ENCODE assay signal across 8 mouse cellular contexts in genomic region chr6:5298092-5298554, GRCm38 (mm10). TPM values are rescaled to one million over a fixed set of nuclear protein-coding genes. Genes with fewer than 3 reads are reported as not detected.
DNase-seq lines count a peak whose midpoint lies in the region; ATAC-seq and TF ChIP-seq lines count a peak whose summit lies in the region.

Gene Pon2, minus strand, starts transcription at chr6:5298455.

- peak; percentile 81 to 83 for ATAC-seq in hematopoietic stem cell, adult 5-6 weeks (replicated peaks in 1 of 2; ENCODE audit: insufficient read depth in 1 of 2, low FRiP score in 2 of 2, low TSS enrichment in 1 of 2, low read depth in 1 of 2, poor library complexity in 2 of 2, severe bottlenecking in 2 of 2)

- no peaks in the 10 kb centered on the region for H3K9me3 ChIP-seq in ES-E14 (ENCODE audit: control insufficient read depth, insufficient read depth, low read depth, low read length)

- DNase-seq in ES-E14 (ENCODE audit: low read depth, low spot score), result peak; percentile 33
- DNase-seq in c-Kit-positive CD71-positive TER-119-negative erythroid progenitor cells, embryonic 14.5 days (ENCODE audit: low read depth), result peak; percentile 63
- peak; percentile 68 for DNase-seq in forelimb bud, embryonic 11.5 days (ENCODE audit: low read depth, low spot score)
- DNase-seq in layer of hippocampus, adult 9-11 months, result peak; percentile 56
- DNase-seq in lung, postnatal 14 days, result peak; percentile 85
- peak; percentile 87 for DNase-seq in ovary, postnatal 36 days (ENCODE audit: low spot score)
- DNase-seq in urinary bladder, adult 18-20 months (ENCODE audit: low spot score in 2 of 2), result peak; percentile 75 to 81

- peak within 1 kb of the TSS; percentile 91 for H3K9ac ChIP-seq in ES-E14 (ENCODE audit: insufficient read depth, low read depth, low read length, poor library complexity, severe bottlenecking)

- in situ Hi-C loops in ES-E14 (cut with MboI; ENCODE audit: low sequenced_read_pairs in 2 of 2, unreplicated experiment in 2 of 2), result no loop called here

- H3K4me1 ChIP-seq in ES-E14 (ENCODE audit: control insufficient read depth in 2 of 2, insufficient read depth in 2 of 2, low read length in 2 of 2, poor library complexity in 1 of 2), result peaks cover 0 to 5% of the 10 kb centered on the region in 2 experiments; a peak in 1 of 4 replicates

- H3K27ac ChIP-seq in ES-E14 (ENCODE audit: insufficient read depth, low read depth, low read length, poor library complexity, severe bottlenecking), result no peak within 1 kb of the TSS

- H3K4me3 ChIP-seq in ES-E14 (ENCODE audit: insufficient read depth in 1 of 2, low read depth in 1 of 2, low read length in 2 of 2, poor library complexity in 1 of 2, severe bottlenecking in 1 of 2), result peak within 1 kb of the TSS; percentile 64 to 82

- H3K36me3 ChIP-seq in ES-E14 (ENCODE audit: control insufficient read depth, insufficient read depth, low read length, poor library complexity, severe bottlenecking), result no peaks in the 10 kb centered on the region

TF ChIP-seq in ES-E14, 5 proteins besides CTCF, POLR2A, EP300 and RAD21:
- TF ChIP-seq MAFK (IDR thresholded peaks at IDR 0.05; ENCODE audit: insufficient read depth, low read depth, low read length) (no peak), ZNF384 (IDR thresholded peaks at IDR 0.05; ENCODE audit: low read depth, low read length) (no peak), HCFC1 (IDR thresholded peaks at IDR 0.05; ENCODE audit: borderline replicate concordance, insufficient read depth, low read length) (0 out of 2 replicates have a peak, but pooled peaks have one; percentile 20), CHD2 (IDR thresholded peaks at IDR 0.05; ENCODE audit: low read depth, low read length) (no peak), ZC3H11A (IDR thresholded peaks at IDR 0.05; ENCODE audit: borderline replicate concordance, low read depth, low read length) (no peak)

RNA-seq across cellular contexts. Expression of gene Pon2, which starts in this region (rescaled TPM):
- total RNA-seq in ES-E14 (2012; rRNA removed), result 11.1 and 12.7 TPM in 2 replicates
- 24.6 and 36.2 TPM in 2 replicates for total RNA-seq in hematopoietic stem cell, adult 5-6 weeks (2017)

Comparison
In these comparisons a context has a peak if more than half of its experiments do, and no peak if none do; other contexts are left out.
1. DNase-seq: peak in every context shown above with its lines; median percentile 87 in ovary, postnatal 36 days; 85 in lung, postnatal 14 days; 78 in urinary bladder, adult 18-20 months; 68 in forelimb bud, embryonic 11.5 days; 63 in c-Kit-positive CD71-positive TER-119-negative erythroid progenitor cells, embryonic 14.5 days; 56 in layer of hippocampus, adult 9-11 months; 33 in ES-E14.